Mouse (Mus musculus) bone marrow macrophage, adult 2 months (primary cell): ENCODE measurements around the gene Fam129a. TPM values are rescaled to one million over a fixed set of nuclear protein-coding genes. Genes with fewer than 3 reads are reported as not detected.

Experiments
- H3K27ac ChIP-seq: 2 replicates; pipeline ENCODE4 v1.5.1; 2012; ENCODE audit warnings: low read depth, low read length; ENCODE audit not compliant: insufficient read depth
- H3K4me1 ChIP-seq: 2 replicates; pipeline ENCODE4 v1.6.1; 2012; ENCODE audit warnings: low read length; ENCODE audit not compliant: control insufficient read depth, insufficient read depth
- H3K4me3 ChIP-seq: 2 replicates; pipeline ENCODE4 v1.5.1; 2012; ENCODE audit warnings: mild to moderate bottlenecking, low read length, moderate library complexity; ENCODE audit not compliant: insufficient read depth
- CTCF ChIP-seq: IDR thresholded peaks from 2 replicates; pipeline ENCODE4 v1.5.1; 2012; ENCODE audit warnings: low read depth, mild to moderate bottlenecking, low read length, moderate library complexity
- POLR2A ChIP-seq: IDR thresholded peaks from 2 replicates; pipeline ENCODE4 v1.6.1; 2012; ENCODE audit warnings: mild to moderate bottlenecking, low read depth, low read length, borderline replicate concordance
- polyA plus RNA-seq: library from polyadenylated mRNA; stranded (reverse); fragments of >200 nt; gene quantifications from 2 replicates; pipeline ENCODE4 v1.2.4, GENCODE M21; 2012; ENCODE audit not compliant: missing spikeins, insufficient read depth, insufficient read length

Gene Fam129a
- polyA plus RNA-seq, 1 experiment = 56.4 TPM

DNA sequence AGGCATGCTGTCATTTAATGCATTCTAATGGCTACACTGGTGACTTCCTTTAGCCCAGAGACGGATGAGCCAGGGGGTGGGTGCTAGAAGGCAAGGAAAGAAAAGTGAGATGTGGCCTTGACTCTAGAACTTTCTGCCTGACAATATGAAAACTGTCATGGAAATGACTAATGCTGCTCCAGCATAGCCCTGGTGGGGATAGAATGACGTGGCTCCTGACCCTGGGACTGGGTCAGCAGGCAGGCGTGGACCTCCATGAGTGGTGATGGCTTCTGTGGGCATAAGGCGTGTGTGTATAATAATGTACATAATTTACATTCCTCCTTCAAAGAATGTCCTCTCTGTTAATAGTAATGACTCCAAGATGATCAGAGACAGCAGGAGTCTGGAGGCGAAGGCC, 104.7 kb downstream of the Fam129a start:
- TF ChIP-seq CTCF = no peak
- TF ChIP-seq POLR2A = no peak
- no peak overlapping the region for H3K27ac ChIP-seq
- H3K4me3 ChIP-seq = no peak overlapping the region
- no peaks in the 10 kb centered on the region for H3K4me1 ChIP-seq

DNA sequence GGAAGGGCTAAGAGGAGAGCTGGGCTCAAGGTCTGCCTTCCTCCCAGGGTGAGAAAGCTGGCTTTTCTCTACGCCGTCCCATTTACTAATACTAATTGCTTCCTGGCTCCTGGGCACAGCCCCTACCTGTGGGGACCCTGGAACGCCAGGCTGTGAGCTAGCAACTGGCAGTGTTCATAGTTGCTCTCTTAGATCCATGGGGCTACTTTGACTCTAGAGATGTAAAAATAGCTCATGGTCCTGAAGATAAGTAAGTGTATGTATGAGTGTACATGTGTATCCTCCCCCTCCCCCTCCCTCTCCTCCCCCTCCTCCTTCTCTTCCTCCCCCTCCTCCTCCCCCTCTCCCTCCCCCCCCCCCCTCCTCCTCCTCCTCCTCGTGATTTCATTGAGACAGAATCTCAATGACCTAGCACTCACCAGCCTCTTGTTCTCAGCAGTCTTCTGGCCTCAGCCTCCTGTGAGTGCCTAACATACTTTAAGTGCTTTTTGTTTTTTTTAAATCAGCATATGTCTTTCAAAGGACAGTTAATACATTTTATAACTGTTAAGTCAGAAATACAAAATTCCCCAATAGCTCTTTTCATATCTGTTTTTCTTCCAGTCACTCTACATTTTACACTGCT, 106.3 kb downstream of the Fam129a start:
- Histone ChIP-seq H3K4me3 (no peak overlapping the region), H3K27ac (no peak overlapping the region), H3K4me1 (no peaks in the 10 kb centered on the region)
- TF ChIP-seq CTCF = no peak
- no peak for TF ChIP-seq POLR2A

DNA sequence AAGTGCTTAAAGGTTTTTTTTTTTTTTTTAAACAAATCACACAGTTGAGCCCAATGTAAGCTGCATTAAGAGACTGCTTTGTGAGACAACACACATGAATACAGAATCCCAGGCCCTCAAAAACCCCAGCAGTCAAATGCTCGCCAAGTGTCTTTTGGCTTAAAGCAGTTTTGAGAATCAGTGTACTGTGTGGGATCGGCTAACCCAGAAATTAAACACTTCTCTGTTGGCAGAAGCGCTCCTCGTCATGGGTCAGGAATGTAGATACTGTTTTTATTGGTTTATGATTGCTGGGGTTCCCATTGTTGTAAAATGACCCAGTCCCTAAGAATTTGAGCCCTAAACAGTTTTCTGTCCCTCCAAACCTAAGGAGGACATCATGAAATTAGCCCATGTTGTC, 107.0 kb downstream of the Fam129a start:
- Histone ChIP-seq H3K27ac (no peak overlapping the region), H3K4me1 (peaks cover 3% of the 10 kb centered on the region), H3K4me3 (no peak overlapping the region)
- TF ChIP-seq CTCF (no peak), POLR2A (no peak)

DNA sequence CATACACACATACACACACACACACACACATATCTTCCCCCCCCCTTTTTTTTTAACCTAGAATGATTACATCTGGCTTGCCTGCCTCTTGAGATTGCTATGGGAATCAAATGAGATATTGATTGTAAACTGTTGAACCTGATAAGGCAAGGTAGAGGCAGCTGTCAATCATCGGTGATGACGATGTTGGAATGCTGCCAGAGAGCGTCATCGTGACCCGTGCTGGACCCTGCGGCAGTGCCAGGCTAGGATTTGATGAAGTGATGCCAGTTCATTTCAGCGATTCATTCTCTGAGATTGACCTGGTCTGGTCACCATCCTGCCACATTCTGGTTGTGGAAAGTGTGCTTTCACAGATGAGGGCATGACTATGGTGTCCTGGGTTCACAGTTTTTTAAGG, 108.2 kb downstream of the Fam129a start:
- H3K4me1 ChIP-seq = peaks cover 3% of the 10 kb centered on the region
- TF ChIP-seq CTCF = no peak
- H3K4me3 ChIP-seq = no peak overlapping the region
- no peak overlapping the region for H3K27ac ChIP-seq

DNA sequence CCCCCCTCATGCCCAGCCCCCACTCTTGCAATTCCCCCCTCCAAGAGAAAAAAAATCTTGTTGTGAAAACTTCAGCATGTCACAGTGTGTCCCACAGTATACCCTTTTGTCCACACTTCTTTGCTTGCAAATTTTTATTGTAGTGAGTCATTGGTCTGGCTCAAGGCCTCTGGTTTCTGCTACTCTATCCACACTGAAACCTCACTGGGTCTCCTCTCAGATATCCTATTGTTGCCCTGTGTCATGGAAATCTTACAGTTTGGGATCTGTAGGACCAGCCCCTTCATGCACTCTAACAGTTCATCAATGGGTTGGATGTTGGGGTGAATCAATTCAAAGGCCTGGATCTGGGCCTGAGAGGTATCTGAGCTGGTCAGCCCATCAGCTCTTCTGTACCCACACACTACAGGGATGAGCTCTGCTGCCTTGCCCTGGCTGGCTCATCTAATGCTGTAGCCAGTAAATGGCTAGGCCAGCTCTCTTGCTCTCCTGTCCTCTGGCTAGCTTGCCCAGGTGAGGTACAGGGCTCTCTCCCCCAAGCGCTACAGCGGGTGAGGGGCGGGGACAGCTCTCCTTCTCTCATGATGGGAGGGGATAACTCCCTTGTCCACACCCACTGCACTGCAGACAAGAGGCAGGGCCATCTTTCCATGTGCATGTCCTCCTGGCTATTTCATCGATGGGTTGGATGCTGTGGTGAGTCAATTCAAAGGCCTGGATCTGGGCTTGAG, 109.1 kb downstream of the Fam129a start:
- Histone ChIP-seq H3K4me1 (peaks cover 8% of the 10 kb centered on the region), H3K4me3 (no peak overlapping the region), H3K27ac (no peak overlapping the region)
- no peak for TF ChIP-seq POLR2A
- TF ChIP-seq CTCF = no peak

DNA sequence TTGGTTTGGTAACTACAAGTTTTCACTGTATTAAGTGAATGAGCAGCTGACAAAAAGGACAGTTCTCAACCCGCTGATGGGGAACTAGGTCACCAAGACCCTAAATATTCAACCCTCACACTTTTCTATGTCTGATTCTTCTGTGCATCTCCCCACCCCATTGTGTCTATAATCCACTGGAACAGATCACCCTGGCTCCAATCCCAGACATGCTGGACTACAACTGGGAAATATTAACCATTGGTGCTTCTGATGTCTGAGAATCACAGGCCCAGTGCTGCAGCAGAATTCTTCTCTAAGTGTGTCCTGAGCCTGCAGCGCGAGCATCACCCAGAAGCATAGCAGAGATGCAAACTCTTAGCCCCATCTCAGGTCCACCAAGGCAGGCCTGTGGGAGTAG, 110.0 kb downstream of the Fam129a start:
- H3K27ac ChIP-seq = no peak overlapping the region

DNA sequence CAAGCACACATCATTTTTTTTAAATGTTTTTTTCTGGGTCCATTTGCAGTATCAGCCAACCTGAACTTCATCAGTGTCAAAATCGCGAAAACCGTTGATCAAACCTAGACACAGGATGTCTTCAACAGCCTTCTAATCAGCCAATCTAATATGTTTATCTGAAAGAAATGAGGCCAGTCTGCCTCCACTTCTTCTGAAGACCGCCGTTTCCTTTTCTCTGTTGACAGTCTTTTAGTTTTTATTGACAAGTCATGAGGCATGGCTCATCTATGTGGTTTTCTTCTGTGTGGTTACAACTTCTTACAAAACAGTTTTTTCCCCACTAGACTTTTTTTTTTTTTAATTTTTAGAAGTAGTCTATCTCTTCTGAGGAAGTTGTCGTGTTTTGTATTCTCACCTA, 111.9 kb downstream of the Fam129a start:
- peaks cover 22% of the 10 kb centered on the region for H3K4me1 ChIP-seq

More for the DNA sequence above, 110.0 kb downstream of the Fam129a start:
- Histone ChIP-seq H3K4me1 (peaks cover 16% of the 10 kb centered on the region), H3K4me3 (no peak overlapping the region)
- TF ChIP-seq POLR2A (no peak), CTCF (no peak)

DNA sequence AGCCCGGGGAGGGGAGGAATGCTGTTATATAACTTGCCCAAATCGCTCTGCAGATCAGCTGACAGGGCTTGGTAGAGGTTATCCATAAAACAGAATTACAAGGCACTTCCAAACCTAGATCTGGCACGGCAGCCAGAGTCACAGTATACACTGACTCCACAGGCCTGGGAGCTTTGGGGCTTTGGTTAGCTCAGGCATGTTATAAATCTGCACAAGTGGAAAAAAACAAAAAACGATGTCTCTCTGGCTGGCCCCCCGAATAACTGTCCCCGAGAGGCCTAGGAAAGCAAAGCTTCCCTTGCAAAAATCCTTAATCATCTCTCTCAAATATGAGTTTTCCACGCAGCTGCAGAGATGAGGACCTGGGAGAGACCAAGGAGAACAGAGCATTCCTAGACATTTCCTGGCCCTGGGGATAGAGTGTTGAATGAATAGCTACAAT, 113.5 kb downstream of the Fam129a start:
- Histone ChIP-seq H3K4me3 (no peak overlapping the region), H3K27ac (no peak overlapping the region), H3K4me1 (peaks cover 36% of the 10 kb centered on the region)
- TF ChIP-seq CTCF (no peak), POLR2A (no peak)

More for the DNA sequence above, 111.9 kb downstream of the Fam129a start:
- TF ChIP-seq POLR2A = no peak
- no peak for TF ChIP-seq CTCF
- H3K4me3 ChIP-seq = no peak overlapping the region
- H3K27ac ChIP-seq = no peak overlapping the region

DNA sequence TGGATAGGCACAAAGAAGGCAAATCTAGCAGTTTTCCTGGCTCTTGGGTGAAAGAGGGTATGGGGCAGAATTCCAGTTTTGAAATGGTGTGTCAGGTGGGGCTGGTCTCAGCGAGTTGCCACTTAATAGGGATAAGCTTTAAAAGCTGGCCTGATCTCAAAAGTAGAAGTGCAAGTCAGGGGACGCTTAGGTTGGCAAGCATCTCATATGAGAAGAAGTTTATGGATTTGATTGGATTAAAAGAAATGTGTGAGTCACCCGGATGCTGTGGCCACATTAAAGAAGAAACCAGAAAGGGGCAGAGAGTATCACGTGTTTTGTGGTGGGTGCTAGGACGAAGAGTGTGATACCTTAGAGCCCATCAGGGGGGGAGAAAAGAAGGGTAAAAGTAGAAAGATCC, 114.0 kb downstream of the Fam129a start:
- no peak overlapping the region for H3K4me3 ChIP-seq
- H3K4me1 ChIP-seq = peaks cover 39% of the 10 kb centered on the region
- TF ChIP-seq CTCF (no peak), POLR2A (no peak)
- no peak overlapping the region for H3K27ac ChIP-seq

DNA sequence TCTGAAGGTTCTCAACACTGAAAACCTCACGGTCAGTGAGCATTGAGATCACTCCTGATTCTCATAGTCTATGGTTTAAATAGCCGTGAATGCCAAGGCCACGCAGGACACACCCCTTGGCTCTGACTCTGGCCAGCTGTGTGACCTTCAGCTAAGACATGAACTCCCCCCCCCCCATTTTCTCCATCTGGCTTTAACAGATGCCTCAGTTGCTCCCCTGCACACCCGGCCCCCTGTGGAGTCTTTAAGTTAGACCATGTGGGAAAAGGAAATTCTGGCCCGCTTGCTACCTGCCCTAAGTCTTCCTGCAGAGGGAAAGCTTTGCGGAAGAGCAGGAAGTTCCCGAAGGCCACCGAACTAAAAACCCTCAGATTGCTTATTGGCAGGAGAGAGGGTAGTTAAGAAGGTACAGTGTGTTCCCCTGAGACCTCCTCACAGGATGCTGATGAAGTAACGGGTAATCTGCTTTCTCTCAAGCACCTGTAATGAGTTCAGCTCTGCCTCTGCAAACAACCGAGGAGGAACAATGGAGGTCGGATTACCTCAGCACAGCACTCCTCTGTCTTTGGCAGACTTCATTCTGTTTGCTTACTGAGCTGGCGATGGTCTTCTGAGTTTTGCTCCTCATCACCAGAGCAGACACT, 114.8 kb downstream of the Fam129a start:
- no peak for TF ChIP-seq POLR2A
- no peak for TF ChIP-seq CTCF

More for the DNA sequence above, 114.8 kb downstream of the Fam129a start:
- Histone ChIP-seq H3K4me3 (no peak overlapping the region; the same call in 1 of the 2 replicates), H3K4me1 (peaks cover 47% of the 10 kb centered on the region), H3K27ac (peak overlapping the region; percentile 97)
